Mouse (Mus musculus) T-cell, adult 66 days (primary cell): ENCODE data around the gene Usf3. TPM values are rescaled to one million over a fixed set of nuclear protein-coding genes. Genes with fewer than 3 reads are reported as not detected.

Experiments
- total RNA-seq, 2 experiments: library from RNA; stranded (reverse); gene quantifications; 3 replicates in 1 of 2; 4 replicates in 1 of 2; pipeline ENCODE4 v1.2.4; 2023

Usf3 gene
- 10 to 100 TPM; 24.6 to 26.8 TPM for total RNA-seq

DNA sequence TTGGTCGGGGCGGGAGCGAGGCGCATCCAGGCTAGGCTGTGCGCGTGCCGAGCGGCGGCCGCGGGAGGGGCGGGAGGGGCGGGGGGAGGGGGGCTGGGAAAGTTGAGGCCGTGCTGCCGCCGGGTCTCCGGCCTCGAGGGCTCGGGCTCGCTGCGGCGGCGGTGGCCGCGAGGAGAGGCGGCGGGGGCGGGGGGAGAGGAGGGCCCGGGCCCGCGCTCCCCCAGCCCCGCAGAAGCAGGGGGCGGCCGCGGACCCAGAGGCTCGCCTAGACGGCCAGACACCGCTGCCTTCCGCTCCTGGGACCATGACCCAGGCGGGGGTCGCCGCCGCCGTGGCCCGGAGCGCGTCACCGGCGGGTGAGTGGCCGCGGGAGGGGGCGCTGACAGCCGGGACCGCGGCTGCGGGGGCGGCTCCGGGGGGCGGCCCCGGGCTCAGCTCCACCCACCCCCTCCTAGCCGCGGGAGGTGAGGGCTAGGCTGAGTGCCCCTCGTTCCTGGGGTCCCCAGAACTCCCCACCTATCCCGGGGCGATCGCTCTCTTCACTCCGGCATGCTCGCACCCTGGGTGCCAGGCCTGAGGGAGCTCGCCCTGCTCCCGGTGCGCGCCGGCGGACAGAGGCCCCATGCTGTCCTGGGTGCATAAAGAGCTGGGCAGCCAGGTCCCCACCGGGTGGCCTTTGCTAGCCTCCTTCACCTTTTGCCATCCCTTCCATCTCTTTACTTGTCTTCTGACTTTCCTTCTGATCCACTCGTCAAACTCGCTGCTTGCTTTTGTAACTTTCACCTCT is at the start of gene Usf3:
Gene Usf3, plus strand, starts transcription at position 92 of the 787 bp plus-strand sequence.

GRCm38 (mm10) chr16:44139536-44140185 is 33.4 kb upstream of the Usf3 start, which contains the start of the genes Atp6v1a and Naa50:
Atp6v1a (minus strand) TSS chr16:44139705.
Naa50 (plus strand) TSS chr16:44139830.

Other genes starting within 250 kb of the Usf3 start
- gene Qtrt2, start 246.4 kb upstream of the Usf3 start, total RNA-seq = 10 to 100 TPM; 60.0 to 70.5 TPM
- gene Zdhhc23, start 193.5 kb upstream of the Usf3 start, total RNA-seq = 1 to 10 TPM; 4.6 TPM
- 1 to 10 TPM; 2.1 to 2.3 TPM for gene Gramd1c, start 109.9 kb upstream of the Usf3 start, total RNA-seq
- gene Atp6v1a, start 33.5 kb upstream of the Usf3 start, total RNA-seq = 10 to 100 TPM; 23.4 to 29.9 TPM
- 10 to 100 TPM; 32.0 to 40.9 TPM for gene Naa50, start 33.4 kb upstream of the Usf3 start, total RNA-seq
- gene Sidt1, start 159.9 kb downstream of the Usf3 start, total RNA-seq = 100 to 1,000 TPM; 244 to 274 TPM
- gene Spice1, start 173.9 kb downstream of the Usf3 start, total RNA-seq = 10 to 100 TPM; 86.6 to 88.6 TPM
- not detected for gene Cfap44, start 221.6 kb downstream of the Usf3 start, total RNA-seq